Mouse (Mus musculus) spleen, adult 2 months (tissue): Measurements from ENCODE around the gene Hrh1. TPM values are rescaled to one million over a fixed set of nuclear protein-coding genes. Genes with fewer than 3 reads are reported as not detected.
A peak's percentile ranks its signal among the peaks of the same experiment; 100 is the strongest.

ENCODE experiments used
- DNase-seq, 2 experiments: peaks; one replicate each; pipeline versions ENCODE4 v3.0.0 to v3.0.0-alpha.2; 2012 to 2021; ENCODE audit warnings: low spot score in 2 of 2, low read depth in 1 of 2
- H3K27ac ChIP-seq: fragments of 200-500 bp; 2 replicates; pipeline ENCODE4 v1.5.1; 2012; ENCODE audit warnings: low read length, inconsistent platforms; ENCODE audit not compliant: insufficient read depth
- H3K27me3 ChIP-seq: fragments of 200-500 bp; 2 replicates; pipeline ENCODE4 v1.6.1; 2012; ENCODE audit warnings: mild to moderate bottlenecking, moderate library complexity, low read length, inconsistent platforms; ENCODE audit not compliant: control insufficient read depth, insufficient read depth
- H3K36me3 ChIP-seq: fragments of 200-500 bp; 2 replicates; pipeline ENCODE4 v1.6.1; 2012; ENCODE audit warnings: mild to moderate bottlenecking, low read length, inconsistent platforms; ENCODE audit not compliant: control insufficient read depth, insufficient read depth
- H3K4me1 ChIP-seq: fragments of 200-500 bp; 2 replicates; pipeline ENCODE4 v1.6.1; 2011; ENCODE audit warnings: inconsistent platforms; ENCODE audit not compliant: control insufficient read depth, insufficient read depth, insufficient read length
- H3K4me3 ChIP-seq: fragments of 200-500 bp; 2 replicates; pipeline ENCODE4 v1.5.1; 2011; ENCODE audit warnings: mild to moderate bottlenecking, inconsistent platforms; ENCODE audit not compliant: insufficient read depth, insufficient read length; ENCODE audit errors: extremely low read depth
- CTCF ChIP-seq: fragments of 200-500 bp; IDR thresholded peaks from 2 replicates; pipeline ENCODE4 v1.5.1; 2011; ENCODE audit warnings: mild to moderate bottlenecking, inconsistent platforms; ENCODE audit not compliant: insufficient read depth, insufficient read length, insufficient replicate concordance; ENCODE audit errors: extremely low read depth
- POLR2A ChIP-seq: fragments of 200-500 bp; IDR thresholded peaks from 2 replicates; pipeline ENCODE4 v1.6.1; 2011; ENCODE audit warnings: low read depth, low read length, inconsistent platforms
- WGBS: fragments of 180-500 bp; shearing (Covaris S2); methylation state at CpG from one replicate; pipeline ENCODE4 v1.1.7; 2018; 5-methylcytosine and 5-hydroxymethylcytosine counted together
- polyA plus RNA-seq: library from polyadenylated mRNA; depleted of rRNA; stranded (reverse); fragments of >200 nt; gene quantifications from 2 replicates; pipeline ENCODE4 v1.2.3, GENCODE M21; 2012

Gene Hrh1
- polyA plus RNA-seq, 1 experiment, result 0.88 TPM

DNA sequence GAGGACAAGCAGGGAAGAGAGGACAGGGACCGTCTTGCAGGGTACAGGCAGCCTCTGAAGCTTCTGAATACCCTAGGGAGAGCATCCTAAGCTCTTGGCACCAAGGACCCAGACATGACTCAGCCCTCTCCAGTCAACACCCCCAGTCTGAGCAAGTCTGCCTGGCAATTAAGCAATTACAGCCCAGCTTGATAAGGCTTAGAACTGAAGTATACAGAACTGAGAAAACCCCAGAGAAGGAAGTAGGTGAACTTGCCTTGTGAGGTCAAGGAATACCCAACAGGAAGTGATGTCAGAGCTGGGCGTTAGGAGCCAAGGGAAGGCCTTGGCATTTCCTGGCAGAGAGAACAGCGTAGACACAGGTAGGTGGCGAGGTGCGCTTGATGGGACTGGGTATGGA lies 60.5 kb downstream of the Hrh1 start:
- WGBS, result 55% methylated on average over 5 of the region's 5 CpGs
- no peaks in the 10 kb centered on the region for H3K27me3 ChIP-seq
- no peak for DNase-seq
- H3K4me1 ChIP-seq, result no peaks in the 10 kb centered on the region; the same call in 1 of the 2 replicates
- no peaks in the 10 kb centered on the region for H3K36me3 ChIP-seq
- TF ChIP-seq CTCF (no peak), POLR2A (no peak)
- peak overlapping the region; percentile 9; the same call in 1 of the 2 replicates for H3K27ac ChIP-seq
- H3K4me3 ChIP-seq, result no peak overlapping the region

DNA sequence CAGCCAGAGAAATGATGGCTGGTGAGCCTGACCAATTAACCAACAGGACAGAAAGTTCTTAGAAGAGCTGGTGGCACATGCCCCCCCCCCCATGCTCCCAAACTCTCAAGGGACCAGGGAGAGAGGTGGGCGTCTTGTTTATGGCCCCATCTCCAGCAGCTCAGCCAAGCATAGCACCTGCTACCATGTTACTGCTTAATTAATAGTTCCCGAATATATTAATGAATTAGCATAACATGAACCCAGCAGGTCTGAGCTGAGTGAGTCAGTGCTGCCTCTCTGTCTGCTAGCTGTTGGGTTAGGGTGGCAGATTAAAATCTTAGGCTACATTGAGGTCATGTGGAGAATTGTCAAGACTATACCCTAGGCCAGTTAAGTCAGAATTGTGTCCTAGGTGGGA lies 62.2 kb downstream of the Hrh1 start:
- no peaks in the 10 kb centered on the region; the same call in 1 of the 2 replicates for H3K4me1 ChIP-seq
- H3K27ac ChIP-seq, result no peak overlapping the region
- H3K4me3 ChIP-seq, result no peak overlapping the region
- no peaks in the 10 kb centered on the region for H3K27me3 ChIP-seq
- no peak for DNase-seq
- 90% methylated on average over 2 of the region's 2 CpGs for WGBS
- H3K36me3 ChIP-seq, result no peaks in the 10 kb centered on the region
- TF ChIP-seq CTCF (no peak), POLR2A (no peak)

DNA sequence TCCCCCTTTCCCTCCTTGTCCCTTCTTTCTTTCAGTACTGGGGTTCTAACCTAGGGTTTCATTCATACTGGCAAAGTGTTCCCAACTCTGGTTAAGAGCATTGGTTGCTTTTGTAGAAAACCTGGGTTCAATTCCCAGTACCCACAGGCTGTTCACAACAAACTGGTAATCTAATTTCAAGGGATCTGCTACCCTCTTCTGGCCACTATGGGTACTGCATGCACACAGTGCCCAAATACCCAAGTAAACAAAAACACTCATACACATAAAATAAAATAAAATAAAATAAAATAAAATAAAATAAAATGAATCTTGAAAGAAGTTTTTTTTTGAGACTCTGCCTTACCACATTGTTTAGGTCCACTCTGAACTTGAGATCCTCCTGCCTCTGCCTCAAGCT lies 63.8 kb downstream of the Hrh1 start:
- TF ChIP-seq CTCF (no peak), POLR2A (no peak)
- Histone ChIP-seq H3K4me3 (no peak overlapping the region), H3K27ac (no peak overlapping the region), H3K4me1 (no peaks in the 10 kb centered on the region; the same call in 1 of the 2 replicates), H3K27me3 (no peaks in the 10 kb centered on the region), H3K36me3 (no peaks in the 10 kb centered on the region)
- DNase-seq, result no peak

DNA sequence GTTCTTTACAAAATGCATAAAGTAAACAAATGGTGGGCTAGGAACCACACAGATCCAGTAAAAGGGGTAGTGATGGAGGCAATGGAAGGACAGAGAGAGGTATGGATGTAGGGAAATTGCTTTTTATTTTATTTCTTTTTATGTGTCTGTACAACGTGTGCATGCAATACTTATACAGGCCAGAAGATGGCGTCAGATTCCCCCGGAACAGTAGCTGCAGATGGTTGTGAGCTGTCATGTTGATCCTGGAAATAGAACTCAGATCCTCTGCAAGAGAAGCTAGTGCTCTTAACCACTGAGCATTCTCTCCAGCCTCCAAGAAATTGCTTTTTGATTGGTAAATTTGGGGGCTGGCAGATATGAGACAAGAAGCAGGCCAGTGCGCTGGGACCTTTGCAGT lies 65.0 kb downstream of the Hrh1 start:
- Histone ChIP-seq H3K4me1 (no peaks in the 10 kb centered on the region; the same call in 1 of the 2 replicates), H3K27me3 (no peaks in the 10 kb centered on the region), H3K27ac (no peak overlapping the region), H3K36me3 (no peaks in the 10 kb centered on the region), H3K4me3 (no peak overlapping the region)
- TF ChIP-seq POLR2A (no peak), CTCF (no peak)
- no peak for DNase-seq
- 26% methylated on average over 4 of the region's 4 CpGs for WGBS

DNA sequence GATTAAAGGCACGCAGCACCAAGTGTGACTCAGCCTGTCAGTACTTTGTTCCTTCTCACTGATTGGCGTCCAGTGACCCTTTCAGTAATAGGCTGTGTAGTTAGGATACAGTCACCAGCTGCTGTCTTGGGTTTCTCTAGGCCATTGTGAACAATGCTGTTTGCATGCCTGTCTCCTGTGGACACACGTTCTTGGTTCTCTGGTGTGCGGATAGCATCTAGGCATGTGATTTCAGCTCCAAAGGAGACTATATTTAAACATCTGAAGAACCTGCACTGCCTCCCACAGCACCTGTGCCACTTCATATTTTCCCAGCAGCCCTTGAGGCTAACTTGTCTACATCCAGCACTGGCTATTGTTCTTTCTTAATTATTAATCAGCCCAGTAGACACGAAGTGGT lies 75.8 kb downstream of the Hrh1 start:
- Histone ChIP-seq H3K4me3 (no peak overlapping the region), H3K4me1 (no peaks in the 10 kb centered on the region), H3K27me3 (no peaks in the 10 kb centered on the region), H3K36me3 (no peaks in the 10 kb centered on the region), H3K27ac (no peak overlapping the region)
- 71% methylated on average over 5 of the region's 5 CpGs for WGBS
- no peak for DNase-seq
- TF ChIP-seq POLR2A, result no peak
- TF ChIP-seq CTCF, result no peak

DNA sequence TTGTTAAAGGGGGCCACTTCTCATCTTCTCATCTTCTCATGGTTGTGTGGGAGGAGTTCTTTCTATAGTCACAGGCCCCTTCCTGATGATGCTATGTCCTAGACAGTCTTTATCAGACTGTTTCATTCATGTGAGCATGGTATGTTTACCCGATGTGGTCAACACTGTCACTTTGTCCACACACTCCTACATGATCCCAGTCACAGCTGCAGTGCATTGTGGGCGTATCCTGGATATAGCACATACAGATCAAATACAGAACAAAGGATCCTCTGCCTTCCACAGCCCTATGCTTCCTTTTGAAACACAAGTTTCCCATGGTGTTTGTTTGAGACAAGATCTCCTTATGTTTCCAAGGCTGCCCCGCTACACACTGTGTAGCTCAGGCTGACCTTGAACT lies 76.3 kb downstream of the Hrh1 start:
- H3K36me3 ChIP-seq, result no peaks in the 10 kb centered on the region
- H3K4me1 ChIP-seq, result no peaks in the 10 kb centered on the region
- H3K27me3 ChIP-seq, result no peaks in the 10 kb centered on the region
- no peak overlapping the region for H3K27ac ChIP-seq
- WGBS, result 84% methylated on average over 3 of the region's 3 CpGs
- no peak overlapping the region for H3K4me3 ChIP-seq
- no peak for TF ChIP-seq CTCF
- DNase-seq, result no peak

DNA sequence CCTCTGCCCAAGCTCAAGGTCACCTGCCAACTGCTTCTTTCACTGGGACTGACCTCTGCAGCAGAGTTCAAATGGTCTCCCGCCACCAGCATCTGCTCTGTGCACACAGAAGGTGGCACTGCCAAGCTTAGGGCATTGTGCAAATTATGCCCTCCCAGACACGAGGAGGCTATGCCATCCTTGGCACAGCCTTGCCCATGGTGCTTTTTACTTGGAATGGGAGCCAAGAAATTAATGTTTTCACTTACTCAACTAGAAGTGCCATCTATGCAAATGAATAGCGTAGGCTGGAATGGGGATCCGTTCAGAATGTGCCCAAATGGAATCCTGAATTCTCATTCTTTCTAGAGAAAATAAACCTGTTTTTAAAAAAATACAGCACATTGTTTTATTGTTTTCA lies 77.2 kb downstream of the Hrh1 start:
- Histone ChIP-seq H3K27ac (no peak overlapping the region), H3K4me1 (no peaks in the 10 kb centered on the region), H3K36me3 (no peaks in the 10 kb centered on the region), H3K4me3 (no peak overlapping the region), H3K27me3 (no peaks in the 10 kb centered on the region)
- TF ChIP-seq CTCF, result no peak
- no peak for TF ChIP-seq POLR2A
- DNase-seq, result no peak
- 85% methylated on average over 4 of the region's 4 CpGs for whole genome bisulfite sequencing

DNA sequence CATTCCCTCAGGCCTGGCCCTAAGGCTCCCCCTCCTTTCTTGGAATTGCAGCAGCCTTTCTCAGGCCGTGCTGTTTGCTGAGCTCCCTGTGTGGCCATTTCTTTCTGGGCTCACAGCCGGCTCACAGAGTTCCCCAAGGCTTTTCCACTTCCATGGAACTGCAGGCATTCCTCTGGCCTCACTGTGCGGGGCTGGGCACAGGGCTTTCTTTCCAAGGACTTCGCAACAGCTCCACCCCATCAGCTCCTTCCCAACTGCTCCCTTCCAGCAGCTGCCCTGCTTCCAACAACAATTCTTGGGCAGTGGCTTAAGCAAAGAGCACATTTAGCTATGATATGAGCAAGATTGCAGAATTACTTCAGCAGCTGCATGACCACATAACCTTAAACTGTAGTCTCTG lies 81.0 kb downstream of the Hrh1 start:
- Histone ChIP-seq H3K27me3 (no peaks in the 10 kb centered on the region), H3K4me3 (no peak overlapping the region), H3K36me3 (no peaks in the 10 kb centered on the region), H3K4me1 (no peaks in the 10 kb centered on the region), H3K27ac (no peak overlapping the region)
- no peak for DNase-seq
- no peak for TF ChIP-seq CTCF
- no peak for TF ChIP-seq POLR2A
- WGBS, result 65% methylated on average over 4 of the region's 4 CpGs
